Mouse (Mus musculus) layer of hippocampus, postnatal 25 days (tissue): ENCODE data around the gene Foxred2. TPM values are rescaled to one million over a fixed set of nuclear protein-coding genes. Genes with fewer than 3 reads are reported as not detected.

Experiments
- DNase-seq, 2 experiments: peaks; one replicate each; pipeline ENCODE4 v3.0.0; 2022; ENCODE audit warnings: mixed read lengths in 2 of 2, low spot score in 1 of 2; ENCODE audit errors: extremely low spot score in 1 of 2
- total RNA-seq, 2 experiments: library from RNA; stranded (reverse); gene quantifications; 2 replicates each; pipeline ENCODE4 v1.2.3; 2021

The Foxred2 gene
- 10 to 100 TPM; 11.0 to 13.4 TPM for total RNA-seq

DNA sequence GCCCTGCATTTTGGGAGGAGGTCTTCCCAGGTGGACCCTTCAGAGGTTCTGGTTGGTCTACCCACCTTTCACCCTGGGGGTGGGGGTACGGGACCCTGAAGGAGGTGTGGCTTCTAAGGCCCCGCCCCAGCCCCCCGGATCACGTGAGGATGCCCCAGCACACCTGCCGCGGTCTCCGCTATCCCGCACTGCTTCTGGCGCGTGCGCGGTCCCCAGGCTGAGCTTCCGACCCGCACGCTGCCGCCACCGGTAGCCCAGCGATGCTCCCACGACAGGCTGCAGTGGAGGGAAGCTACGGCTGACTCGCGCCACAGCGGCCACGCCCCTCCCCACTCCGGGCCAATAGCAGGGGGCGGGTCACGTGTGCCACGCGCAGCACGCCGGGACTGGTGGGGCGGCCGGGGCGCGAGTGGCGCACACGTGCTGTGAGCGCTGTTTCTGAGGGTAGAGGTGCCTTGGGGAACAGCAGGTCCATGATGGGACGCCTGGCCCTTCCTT lies at the start of gene Foxred2:
TSS of gene Foxred2 (minus strand) at position 319 of the 498 bp plus-strand sequence.
- peak; percentile 67 to 73 for DNase-seq

- no peak for DNase-seq
Measured at GRCm38 (mm10) chr15:78003929-78004328, 47.4 kb upstream of the Foxred2 start.

DNA sequence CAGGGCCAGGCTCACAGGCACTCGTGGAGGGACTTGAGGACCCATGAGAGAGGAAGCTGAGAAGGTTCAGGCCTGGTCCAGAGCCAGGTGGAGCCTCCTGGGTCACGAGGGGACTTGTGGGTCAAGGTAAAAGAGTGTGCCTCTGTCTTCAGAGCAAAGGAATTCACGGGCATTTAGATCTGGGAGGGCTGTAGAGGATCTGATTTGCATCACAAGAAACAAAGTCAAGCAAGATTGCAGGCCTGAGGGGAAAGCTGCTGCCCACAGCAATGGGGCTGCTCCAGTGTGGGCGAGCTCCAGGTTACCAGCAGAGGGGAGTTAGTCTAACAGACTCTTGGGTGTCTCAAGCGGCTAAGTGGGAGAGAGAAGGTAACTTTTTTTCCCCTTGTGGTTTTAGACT lies 44.9 kb upstream of the Foxred2 start:
- no peak for DNase-seq

DNA sequence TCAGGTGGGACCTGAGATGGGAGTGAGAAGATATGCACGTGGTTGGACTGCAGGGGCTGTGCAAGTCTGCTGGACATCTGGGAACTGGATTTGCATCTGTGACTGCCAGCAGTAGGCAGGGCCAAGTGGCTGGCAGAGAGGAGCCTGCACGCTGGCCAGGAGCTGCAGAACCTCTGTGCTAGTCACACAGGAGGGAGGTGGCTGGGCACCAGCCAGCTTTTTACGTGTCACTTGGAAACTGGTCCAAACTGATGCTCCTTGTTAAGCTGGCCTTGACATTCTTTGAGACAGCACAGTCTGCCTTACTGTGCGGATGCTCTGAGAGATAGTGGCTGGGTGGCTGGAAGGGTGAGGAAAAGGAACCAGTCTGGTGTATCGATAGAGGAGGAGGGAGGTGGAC lies 32.0 kb upstream of the Foxred2 start:
- no peak for DNase-seq

DNA sequence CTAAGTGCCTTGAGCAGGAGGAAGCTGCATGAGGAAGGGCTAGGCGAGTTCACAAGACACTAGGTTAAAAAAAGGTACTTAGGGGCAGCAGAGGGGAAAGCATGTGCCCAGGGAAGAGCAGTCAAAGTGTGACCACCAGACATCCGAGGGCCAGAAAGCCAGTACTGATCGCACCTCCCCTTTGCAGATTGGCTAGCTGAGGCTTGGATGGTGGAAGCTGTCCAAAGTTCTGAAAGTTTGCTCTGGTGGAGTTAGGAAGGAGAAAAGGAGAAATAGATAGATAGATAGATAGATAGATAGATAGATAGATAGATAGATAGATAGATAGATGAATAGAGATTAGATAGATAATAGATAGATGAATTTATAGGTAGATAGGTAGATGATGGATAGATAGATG lies 26.9 kb upstream of the Foxred2 start:
- DNase-seq: no peak

DNA sequence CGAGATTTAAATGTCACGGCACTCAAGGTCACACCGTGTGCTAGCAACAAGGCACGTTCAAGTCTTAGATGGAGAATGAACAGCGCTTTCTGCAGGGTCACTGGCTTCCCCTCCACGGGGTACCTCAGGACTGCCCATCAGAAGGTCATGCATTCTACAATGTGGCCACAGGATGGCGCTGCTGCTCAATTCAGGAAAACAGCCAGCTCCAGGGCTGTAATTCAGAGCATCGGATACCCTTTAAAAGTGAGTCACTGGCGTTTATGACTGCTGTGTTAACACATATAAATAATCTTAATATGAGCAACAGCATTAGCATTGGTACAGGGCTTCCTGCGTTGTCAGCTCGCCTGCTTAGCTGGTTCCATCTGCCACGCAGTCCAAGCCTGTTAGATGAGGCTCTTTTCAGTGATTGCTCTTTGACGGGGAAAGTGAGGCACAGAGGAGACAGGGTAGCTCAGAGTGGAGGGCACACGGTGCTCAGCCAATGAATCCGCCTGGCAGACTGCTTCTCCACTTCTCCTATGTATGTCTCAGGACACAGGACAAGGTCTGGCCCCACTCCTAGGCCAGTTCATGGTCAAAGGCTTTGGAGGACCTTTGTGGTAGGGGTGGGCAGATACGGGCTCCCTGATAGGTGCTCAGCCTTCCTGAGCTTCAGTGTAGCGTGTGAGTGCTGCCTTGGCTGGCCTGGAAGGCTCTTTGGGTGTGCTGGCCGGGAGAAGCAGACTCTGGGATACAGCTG lies 25.8 kb upstream of the Foxred2 start:
- DNase-seq: peak; percentile 80 to 93

DNA sequence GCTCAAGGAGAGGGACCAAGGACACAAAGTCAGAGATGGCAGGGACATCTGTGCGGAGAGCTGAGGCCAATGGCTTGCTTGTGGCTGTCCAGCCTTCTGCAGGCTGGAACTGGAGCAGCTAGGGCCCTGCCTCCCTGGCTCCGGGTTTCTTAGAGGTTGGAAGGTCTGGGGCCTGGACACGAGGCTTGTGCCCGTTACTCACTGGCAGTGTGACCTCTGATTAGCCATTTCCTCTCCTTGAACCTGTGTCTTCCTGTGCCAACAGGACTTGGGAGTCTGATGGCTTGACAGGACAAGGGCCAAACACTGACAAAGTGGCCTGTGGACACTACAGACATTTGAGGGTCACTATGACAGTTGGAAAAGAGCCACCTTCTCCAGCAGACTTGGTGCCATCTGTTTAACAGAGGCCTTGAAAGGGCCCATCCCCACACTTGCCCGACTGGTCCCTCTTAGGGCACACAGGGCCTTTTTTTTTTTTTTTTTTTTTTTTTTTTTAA lies 24.7 kb upstream of the Foxred2 start:
- DNase-seq: no peak

GRCm38 (mm10) chr15:77979427-77979865 lies 22.9 kb upstream of the Foxred2 start:
- DNase-seq: no peak

DNA sequence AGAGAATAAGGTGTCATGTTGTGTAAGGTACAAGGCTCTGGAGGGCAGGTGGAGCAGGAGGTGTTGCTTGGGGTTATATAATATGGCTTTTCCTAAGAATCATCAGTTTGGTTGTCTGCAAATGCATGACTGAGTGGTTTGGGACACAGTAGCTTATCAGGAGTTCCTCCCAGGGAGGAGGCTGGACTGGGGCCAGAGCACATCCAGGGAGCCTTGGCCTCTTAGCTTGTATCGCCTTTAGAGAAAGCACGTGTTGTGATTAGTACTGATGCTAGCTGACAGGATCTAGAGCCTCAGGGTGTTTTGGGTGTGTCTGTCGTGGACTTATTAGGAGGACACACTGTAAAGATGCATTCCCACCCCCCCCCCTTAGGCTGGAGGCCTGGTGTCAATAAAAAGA lies 21.1 kb upstream of the Foxred2 start:
- no peak for DNase-seq

DNA sequence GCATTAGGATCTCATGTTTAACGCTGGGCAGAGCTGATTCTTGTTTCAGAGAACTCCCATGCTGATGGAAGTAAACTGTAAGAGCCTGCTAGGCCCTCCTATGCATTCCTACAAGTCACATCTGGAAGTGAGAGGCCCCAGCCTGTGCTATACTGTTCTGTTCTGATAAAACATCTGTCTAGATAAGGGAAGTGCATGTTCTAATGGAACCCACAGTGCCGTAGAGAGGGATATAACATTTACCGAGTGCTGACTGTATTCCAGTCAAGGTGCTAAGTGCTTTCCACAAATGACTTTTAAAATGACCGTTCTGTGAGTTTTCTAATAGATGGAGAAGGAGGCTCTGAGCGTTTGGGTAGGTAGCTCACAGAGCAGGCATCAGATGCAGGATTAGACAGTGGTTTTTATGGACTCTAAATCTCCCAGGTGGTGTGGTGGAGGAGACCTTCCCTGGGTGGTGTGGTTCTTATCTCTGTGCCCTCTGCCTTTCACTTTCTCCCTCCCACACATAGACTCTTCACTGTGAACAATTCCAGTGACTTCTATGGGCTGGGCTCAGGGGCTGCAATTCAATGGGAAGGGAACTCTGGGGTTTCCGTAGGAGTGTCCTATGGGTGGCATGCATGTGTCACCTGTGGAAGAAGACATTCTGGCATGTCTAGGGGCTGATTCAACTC lies 17.8 kb upstream of the Foxred2 start:
- DNase-seq: no peak

GRCm38 (mm10) chr15:77970470-77971292 lies 14.2 kb upstream of the Foxred2 start, which contains the start of gene Eif3d:
Gene Eif3d (minus strand): TSS chr15:77970813.
- peak; percentile 97 to 99 for DNase-seq

- no peak for DNase-seq
Measured at GRCm38 (mm10) chr15:77969940-77970469, 13.5 kb upstream of the Foxred2 start.

DNA sequence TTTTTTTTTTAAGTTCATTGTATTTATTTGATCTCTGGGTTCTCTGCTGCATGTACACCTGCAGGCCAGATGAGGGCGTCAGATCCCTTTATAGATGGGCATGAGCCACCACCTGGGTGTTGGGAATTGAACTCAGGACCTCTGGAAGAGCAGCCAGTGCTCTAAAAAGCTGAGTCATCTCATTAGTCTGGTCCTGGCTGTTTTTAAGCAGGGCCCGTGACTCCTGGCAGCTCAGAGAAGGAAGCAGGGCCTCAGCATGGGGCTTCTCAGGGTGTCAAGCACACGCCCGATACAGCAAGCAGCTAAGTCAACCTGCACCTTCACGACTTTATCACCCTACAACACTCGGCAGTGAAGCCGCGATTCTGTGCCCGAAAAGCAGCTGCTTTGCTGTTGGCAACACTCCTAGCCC lies 8.6 kb upstream of the Foxred2 start:
- no peak for DNase-seq

DNA sequence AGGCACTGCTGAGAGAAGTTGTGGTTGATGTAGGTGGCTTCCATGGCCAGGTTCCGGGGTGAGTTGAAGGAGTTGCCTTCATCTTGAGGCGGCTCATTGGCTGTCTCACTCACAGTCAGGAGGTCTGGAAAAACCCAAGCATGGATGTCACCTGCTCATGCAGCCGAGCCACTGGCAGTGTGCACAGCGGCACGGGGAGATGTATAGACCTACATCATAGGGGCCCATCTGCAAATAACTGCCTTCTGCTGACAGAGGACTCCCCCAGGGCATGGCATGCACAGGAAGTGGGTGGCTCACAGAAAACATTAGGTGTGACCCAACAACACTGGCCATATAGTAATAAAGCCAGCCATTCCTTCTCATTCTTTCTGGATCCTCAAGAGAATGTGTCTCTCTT lies 5.9 kb upstream of the Foxred2 start:
- DNase-seq: no peak

- no peak for DNase-seq
Measured at GRCm38 (mm10) chr15:77960693-77961092, 4.2 kb upstream of the Foxred2 start.

DNA sequence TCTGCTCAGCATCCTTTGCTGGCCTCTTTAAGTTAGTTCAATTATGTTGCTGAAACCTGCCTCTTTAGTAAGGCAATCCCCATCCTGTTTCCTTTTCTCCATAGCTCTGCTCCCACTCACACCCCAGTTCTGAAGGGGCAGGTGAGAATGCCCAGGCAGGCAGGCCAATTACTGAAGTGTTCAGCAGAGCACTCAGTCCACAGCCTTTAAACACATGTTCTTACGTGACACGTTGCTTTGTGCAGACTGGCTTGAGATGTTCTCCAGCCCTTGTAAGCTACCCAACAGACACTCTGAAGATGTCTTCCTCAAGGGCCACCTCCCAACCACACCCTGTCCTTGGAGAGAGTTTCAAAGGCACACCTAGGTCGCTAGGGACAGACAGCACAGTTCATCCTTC lies 1.5 kb upstream of the Foxred2 start:
- no peak for DNase-seq

DNA sequence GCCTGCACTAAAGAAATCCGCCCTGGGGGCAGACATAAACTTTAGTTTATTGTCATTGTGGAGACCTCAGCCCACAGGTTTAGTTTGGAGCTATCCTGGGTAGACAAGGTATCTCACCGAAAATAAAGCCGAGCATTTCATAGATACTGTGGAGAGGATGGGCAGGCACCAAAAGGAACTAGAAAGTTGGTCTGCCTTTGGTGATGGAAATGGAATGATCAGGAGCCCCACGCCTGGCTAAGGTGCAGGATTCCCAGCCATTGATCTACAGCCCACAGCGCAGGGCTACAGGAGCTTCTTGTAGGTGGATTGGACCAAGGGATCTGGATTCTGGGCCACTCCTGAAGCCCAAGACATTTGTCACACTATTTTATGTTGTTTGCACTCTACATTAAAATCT lies 1.1 kb upstream of the Foxred2 start:
- no peak for DNase-seq

GRCm38 (mm10) chr15:77955440-77956403 lies 800 bp downstream of the Foxred2 start:
- no peak for DNase-seq

- no peak for DNase-seq
Measured at GRCm38 (mm10) chr15:77954362-77954761, 2.2 kb downstream of the Foxred2 start.
